Mouse (Mus musculus) effector memory CD4-positive, alpha-beta T cell, adult 7 months (primary cell): Measurements from ENCODE around the gene Gm5244. TPM values are rescaled to one million over a fixed set of nuclear protein-coding genes. Genes with fewer than 3 reads are reported as not detected.

ENCODE experiments used
- polyA plus RNA-seq: library from polyadenylated mRNA; unstranded; fragments of 100-300 nt; shearing (Covaris generic); gene quantifications from one replicate; pipeline ENCODE4 v1.2.1, GENCODE M21; 2017

Gene Gm5244
- not detected for polyA plus RNA-seq

DNA sequence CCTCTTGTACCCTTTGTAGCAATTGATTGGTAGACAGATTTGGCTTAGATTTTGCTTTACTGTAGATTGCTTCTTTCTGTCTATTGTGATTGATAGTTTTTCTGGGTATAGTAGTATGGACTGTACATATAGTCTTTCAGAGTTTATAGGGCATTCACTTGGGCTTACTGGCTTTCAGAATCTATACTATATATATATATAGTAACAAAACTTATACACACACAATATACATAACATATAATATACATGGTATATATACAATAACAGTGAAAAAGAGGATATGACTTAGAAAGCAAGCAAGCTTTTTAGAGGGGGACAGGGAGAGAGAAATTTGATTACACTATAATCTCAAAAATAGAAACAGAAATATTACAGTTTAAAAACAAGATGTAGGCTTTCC lies at the start of gene Gm5244:
Gene Gm5244 (plus strand): TSS at position 301 of the 400 bp plus-strand sequence.

DNA sequence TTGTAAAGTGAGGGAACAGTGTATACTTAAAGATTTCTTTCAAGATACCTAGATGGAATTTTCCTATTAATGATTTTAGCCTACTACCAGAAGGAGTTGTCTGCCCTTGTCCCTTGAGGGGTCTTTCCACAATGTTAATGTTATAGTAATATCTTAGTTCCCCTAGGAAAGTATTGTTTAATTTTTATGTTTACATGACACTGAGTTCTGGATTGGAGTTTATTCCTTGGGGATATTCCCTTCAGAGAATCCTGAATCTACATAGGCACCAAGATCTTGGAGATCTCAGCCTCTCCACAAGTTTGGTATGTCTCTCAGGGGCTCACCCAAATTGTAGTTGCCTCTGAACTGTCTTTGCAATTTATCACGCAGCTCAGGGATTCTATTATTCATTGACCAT lies 10.5 kb downstream of the Gm5244 start, which contains the start of gene Olfr1444:
Gene Olfr1444 (plus strand): TSS at position 301 of the 400 bp plus-strand sequence.

DNA sequence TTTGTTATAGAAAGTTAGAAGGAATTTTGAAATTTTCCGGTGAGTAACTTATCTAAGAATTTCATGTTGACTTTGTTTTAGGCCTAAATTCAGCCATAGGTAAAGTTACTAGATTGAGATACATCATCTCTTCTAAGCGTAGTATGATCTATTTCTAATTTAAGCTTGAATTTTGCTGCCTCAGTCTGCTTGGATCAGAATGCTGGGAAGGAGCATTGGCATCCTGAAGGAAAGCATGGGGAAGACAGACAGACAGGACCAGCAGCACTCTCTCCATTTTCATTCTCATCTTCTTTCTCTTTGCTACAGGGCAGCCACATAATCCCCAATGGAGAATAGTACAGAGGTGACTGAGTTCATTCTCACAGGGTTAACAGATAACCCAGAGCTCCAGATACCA lies 37.1 kb downstream of the Gm5244 start, which contains the start of gene Olfr1445:
Gene Olfr1445 (plus strand): TSS at position 301 of the 400 bp plus-strand sequence.

DNA sequence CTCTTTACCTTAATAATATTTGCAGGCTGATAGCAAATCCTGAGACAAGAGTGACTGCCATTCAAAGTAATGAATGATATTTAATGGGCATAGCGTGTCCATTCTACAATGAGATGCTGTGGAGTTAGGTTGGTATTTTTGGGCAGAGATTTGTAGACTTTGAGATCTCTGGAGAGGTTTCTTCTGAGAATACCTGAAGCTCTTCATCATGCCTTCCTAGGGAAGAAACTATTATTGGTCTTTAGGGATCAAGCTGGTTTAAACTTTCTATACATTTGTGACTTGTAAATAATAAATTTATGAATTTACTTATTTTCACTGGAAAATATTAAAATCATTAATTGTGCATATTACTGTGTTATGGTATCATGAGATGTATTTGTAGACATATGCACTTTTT lies 46.9 kb downstream of the Gm5244 start, which contains the start of gene Olfr1446:
Gene Olfr1446 (minus strand): TSS at position 101 of the 400 bp plus-strand sequence.

Other genes starting within 250 kb of the Gm5244 start
- gene Gm4952, start 246.7 kb upstream of the Gm5244 start, polyA plus RNA-seq = not detected
- gene Glyat, start 213.4 kb upstream of the Gm5244 start, polyA plus RNA-seq = not detected
- 0.16 TPM for gene Olfr1442, start 176.2 kb upstream of the Gm5244 start, polyA plus RNA-seq
- not detected for gene Olfr1443, start 168.6 kb upstream of the Gm5244 start, polyA plus RNA-seq
- gene Keg1, start 150.9 kb upstream of the Gm5244 start, polyA plus RNA-seq = not detected
- not detected for gene Cntf, start 81.0 kb upstream of the Gm5244 start, polyA plus RNA-seq
- 18.8 TPM for gene Zfp91, start 50.6 kb upstream of the Gm5244 start, polyA plus RNA-seq
- gene Lpxn, start 50.5 kb upstream of the Gm5244 start, polyA plus RNA-seq = 375 TPM
- not detected for gene Olfr1444, start 10.6 kb downstream of the Gm5244 start, polyA plus RNA-seq
- gene Olfr1445, start 37.2 kb downstream of the Gm5244 start, polyA plus RNA-seq = not detected
- 0.37 TPM for gene Olfr1446, start 46.8 kb downstream of the Gm5244 start, polyA plus RNA-seq
- gene Olfr1447, start 57.1 kb downstream of the Gm5244 start, polyA plus RNA-seq = not detected
- 0.10 TPM for gene Olfr1448, start 77.7 kb downstream of the Gm5244 start, polyA plus RNA-seq
- not detected for gene Olfr1449, start 84.2 kb downstream of the Gm5244 start, polyA plus RNA-seq
- gene Olfr1450, start 103.6 kb downstream of the Gm5244 start, polyA plus RNA-seq = not detected
- gene Olfr1451, start 148.3 kb downstream of the Gm5244 start, polyA plus RNA-seq = 0.37 TPM
- gene Olfr1453, start 181.6 kb downstream of the Gm5244 start, polyA plus RNA-seq = not detected
- not detected for gene Olfr1454, start 213.9 kb downstream of the Gm5244 start, polyA plus RNA-seq